Mouse (Mus musculus) embryo, embryonic 11 days (tissue): ENCODE measurements around the gene Cdk14.

Experiments
- DNase-seq: peaks from one replicate; pipeline ENCODE4 v3.0.0-alpha.2; 2015

Cdk14 gene

DNA sequence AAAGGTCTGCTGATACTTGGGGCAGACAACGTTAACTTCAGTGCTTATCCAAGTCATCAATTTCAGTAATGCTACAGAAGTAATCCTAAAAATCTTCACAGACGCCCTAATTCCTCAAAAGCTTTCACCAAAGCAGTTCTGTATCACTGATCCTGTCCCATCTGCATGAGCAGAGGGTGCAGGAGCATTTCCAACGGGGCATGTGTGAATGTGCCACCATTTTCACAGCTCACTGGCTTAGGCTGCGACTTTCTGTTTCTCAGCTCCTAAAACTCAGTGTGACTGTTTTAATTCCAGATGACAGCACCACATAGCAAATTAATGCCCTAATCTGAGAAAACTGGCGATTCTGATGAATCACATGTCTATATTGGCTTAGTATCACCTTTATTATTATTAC, 375.8 kb downstream of the Cdk14 start:
- DNase-seq = no peak

DNA sequence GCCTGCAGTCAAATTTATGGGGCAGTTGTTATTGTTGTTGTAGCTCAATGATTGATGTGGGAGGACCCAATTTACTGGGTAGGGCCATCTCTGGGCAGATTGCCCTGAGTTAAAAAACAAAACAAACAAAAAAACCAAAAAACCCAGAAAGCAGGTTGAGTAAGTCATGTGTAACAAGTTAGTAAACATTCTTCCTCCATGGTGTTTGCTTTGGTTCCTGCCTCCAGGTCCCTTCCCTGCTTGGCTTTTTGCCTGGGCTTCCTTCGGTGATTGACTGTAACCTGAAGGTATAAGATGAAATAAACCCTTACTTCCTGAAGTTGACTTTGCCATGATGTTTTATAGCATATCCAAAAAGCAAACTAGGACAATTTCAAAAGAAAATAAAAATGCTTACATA, 377.4 kb downstream of the Cdk14 start:
- no peak for DNase-seq

GRCm38 (mm10) chr5:5041480-5041879, 378.6 kb downstream of the Cdk14 start:
- DNase-seq = no peak

DNA sequence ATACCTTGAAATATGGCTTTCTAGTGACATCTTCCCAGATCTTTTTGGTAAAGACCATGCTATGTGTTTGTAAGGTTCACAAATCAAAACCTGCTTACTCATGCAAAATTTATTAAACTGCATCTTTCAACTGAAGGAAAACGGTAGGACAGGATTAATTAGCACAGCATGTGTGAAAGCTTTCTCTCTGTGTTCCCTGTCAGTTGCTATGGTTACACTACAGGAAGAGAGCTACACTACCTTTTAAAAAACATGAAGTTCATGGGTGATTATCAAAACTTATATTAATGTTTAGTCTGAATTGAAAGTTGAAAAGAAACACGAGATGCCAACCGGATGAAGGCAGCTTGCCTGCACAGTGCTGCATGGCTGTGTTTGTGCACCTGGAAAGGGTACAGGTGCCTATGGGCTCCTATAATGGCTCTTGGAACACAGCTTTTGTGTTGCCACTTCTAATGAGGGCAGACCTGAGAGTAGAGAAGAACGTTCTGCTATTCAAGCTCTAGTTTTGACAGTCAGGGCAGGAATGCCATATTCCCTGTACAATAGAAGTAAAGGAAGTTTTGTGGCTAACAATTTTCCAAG, 380.3 kb downstream of the Cdk14 start:
- DNase-seq = no peak

- DNase-seq = no peak
These were observed 386.7 kb downstream of the Cdk14 start for GRCm38 (mm10) chr5:5033445-5033844.

DNA sequence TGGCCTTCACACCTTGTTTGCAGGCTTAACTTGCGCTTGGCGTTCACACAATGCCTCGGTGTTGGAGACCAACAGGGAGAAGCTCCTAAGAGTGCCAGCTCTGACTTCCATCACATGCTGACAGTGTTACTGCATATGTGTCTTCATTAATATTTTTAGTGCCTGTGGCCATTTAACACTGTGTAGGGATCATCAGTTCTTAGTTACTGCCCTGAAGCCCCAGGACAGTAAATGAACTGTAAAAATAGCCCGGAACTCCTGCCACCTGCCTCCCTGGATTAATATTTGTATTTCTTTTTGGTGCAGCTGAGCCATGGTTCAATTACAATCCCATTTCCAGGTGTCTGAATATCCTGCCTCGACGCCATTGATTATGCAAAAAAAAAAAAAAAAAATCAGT, 387.3 kb downstream of the Cdk14 start:
- no peak for DNase-seq

DNA sequence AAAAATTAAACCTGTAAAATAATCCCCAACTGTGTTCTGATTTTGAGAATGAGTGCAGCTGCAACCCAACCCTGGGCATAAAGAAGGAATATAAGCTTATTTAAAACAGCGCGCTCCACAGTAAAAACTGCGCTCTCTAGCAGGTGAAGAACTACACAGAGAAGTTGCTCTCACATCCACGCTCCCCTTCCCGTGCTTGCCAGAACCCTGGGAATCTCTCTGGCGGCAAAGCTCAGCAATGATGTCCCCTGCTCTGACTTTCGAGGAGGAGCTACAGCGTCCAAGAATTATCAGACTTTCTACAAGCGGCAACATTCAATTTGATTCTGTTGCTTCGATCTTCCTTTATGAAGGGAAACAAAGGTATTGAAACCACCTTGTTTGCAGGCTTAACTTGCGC, 387.7 kb downstream of the Cdk14 start:
- DNase-seq = no peak

GRCm38 (mm10) chr5:5030431-5030830, 389.7 kb downstream of the Cdk14 start:
- DNase-seq = no peak

DNA sequence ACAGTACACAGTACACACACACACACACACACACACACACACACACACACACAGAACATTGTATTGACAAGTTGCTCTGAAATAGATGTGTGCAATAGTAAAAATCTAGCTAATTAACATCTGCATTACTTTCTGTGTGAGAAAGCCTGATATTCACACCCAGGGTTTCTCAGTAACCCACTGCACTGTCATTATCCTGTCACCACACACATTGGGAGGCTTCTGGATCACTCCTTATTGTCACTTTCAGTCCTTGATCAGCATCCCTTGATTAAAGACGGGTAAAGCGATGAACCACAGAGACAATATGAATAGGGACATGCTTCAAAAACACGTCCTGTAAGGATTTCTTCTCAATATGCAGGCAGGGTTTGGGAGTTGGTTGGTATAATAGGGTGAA, 401.2 kb downstream of the Cdk14 start:
- no peak for DNase-seq

GRCm38 (mm10) chr5:5018242-5018641, 401.9 kb downstream of the Cdk14 start:
- DNase-seq = no peak

DNA sequence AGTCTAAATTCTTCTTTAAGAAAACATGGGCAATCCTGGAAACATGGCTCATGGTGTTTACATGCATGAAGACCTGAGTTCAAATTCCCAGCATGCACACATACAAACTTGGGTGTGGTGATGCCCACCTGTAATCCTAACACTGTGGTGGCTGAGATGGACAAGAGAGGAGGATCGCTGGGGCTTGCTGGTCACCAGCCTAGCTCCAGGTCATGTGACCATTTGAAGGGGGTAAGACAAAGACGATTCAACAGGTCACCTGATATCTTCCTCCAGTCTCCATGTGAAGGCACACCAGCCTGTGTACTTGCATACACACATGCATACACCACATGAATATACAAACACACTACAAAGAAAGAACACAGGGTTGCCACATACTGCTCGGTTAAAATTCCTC, 406.3 kb downstream of the Cdk14 start:
- DNase-seq = no peak

DNA sequence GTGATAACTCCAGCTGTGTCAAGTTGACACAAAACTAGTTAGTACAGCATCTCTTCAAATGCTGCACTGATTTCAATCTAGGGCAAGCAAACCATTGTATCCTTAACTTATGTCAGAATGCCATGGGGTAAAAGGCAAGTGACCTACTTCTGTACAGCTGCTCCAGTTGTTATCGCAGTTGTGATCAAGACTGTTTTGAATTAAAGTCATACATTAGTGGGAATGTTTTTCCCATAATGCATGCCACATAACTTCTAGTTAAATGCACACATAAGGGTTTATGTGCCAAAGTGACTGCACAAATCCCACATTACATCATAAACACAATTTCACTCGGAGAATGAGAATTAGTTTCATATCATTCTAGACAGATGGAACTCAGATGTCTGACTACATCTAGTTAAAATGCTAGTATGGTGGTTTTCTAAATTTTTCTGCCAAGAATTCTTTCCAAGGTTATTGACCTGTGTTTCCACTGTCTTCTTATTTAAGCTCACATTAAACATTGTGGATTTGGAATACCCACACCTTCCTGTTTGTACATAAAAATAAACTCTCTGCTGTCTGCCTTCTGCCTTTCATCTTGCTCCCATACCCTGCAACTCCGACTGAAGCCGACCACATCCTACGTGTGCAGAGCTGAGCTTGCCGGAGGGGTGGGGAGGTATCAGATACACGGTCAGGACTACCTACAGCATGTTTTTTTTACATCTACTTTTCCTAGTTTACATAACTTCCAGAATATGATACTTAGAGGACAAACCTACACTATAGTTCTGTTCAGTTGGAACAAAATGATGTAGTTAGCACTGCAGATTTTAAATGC, 407.4 kb downstream of the Cdk14 start:
- no peak for DNase-seq

- no peak for DNase-seq
These were observed 411.9 kb downstream of the Cdk14 start for GRCm38 (mm10) chr5:5008153-5008745.

- no peak for DNase-seq
These were observed 412.5 kb downstream of the Cdk14 start for GRCm38 (mm10) chr5:5007489-5008152.

DNA sequence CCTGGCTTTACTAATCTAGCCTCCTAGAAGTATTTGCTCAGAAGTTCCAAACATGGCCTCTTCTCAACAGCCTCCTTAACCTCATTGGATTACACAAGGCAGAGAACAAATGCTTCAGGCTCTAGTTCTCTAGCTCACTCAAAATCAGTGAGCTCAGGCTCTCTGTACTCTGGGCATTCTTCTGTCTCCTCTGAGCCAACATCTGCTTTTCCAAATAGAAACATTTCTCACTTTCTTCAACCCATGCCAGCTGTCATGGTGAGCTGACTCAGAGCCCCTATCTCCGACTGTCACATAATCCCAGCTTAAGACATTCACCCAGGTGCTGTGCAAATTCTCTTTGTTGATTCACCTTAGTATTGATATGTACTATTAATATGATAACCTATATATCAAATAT, 414.5 kb downstream of the Cdk14 start:
- no peak for DNase-seq

GRCm38 (mm10) chr5:5004740-5005139, 415.4 kb downstream of the Cdk14 start:
- DNase-seq = no peak

- DNase-seq = no peak
These were observed 426.9 kb downstream of the Cdk14 start for GRCm38 (mm10) chr5:4993192-4993601.

- no peak for DNase-seq
These were observed 429.1 kb downstream of the Cdk14 start for GRCm38 (mm10) chr5:4991023-4991422.

DNA sequence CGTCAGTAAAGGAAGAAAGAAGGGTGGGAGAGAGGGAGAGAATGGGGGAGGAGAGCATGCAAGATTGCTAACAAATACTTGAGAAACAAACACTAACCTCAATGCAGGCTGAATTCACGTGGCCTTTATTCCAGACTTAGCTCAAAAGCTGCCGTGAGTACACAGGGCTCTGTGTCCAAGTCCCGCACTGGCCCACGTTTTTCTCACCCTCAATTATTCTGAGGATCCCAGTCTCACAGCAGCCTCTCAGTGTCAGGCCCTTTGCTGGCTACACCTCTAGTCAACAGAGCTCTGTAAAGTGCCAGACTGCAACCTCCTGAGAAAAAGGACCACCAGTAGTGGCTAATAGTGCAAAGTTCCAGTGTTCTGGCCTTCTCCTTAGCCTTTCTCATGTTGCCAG, 429.9 kb downstream of the Cdk14 start:
- DNase-seq = no peak

DNA sequence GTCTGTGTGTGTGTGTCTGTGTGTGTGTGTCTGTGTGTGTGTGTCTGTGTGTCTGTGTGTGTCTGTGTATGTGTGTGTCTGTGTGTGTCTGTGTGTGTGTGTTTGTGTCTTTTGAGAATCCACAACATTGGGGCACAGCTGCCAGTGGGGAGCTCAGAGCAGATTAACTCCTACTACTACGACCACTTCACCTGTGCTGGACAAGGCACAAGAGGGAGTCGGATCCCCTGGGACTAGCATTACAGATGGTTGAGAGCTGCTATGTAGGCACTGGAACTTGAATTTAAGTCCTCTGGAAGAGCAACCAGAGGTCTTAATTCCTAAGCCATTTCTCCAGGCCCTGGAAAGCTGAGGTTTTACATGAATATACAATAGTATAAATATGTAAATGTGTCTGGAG, 433.9 kb downstream of the Cdk14 start:
- DNase-seq = no peak

- DNase-seq = no peak
These were observed 440.6 kb downstream of the Cdk14 start for GRCm38 (mm10) chr5:4979551-4979950.

GRCm38 (mm10) chr5:4973408-4973807, 446.7 kb downstream of the Cdk14 start:
- no peak for DNase-seq

DNA sequence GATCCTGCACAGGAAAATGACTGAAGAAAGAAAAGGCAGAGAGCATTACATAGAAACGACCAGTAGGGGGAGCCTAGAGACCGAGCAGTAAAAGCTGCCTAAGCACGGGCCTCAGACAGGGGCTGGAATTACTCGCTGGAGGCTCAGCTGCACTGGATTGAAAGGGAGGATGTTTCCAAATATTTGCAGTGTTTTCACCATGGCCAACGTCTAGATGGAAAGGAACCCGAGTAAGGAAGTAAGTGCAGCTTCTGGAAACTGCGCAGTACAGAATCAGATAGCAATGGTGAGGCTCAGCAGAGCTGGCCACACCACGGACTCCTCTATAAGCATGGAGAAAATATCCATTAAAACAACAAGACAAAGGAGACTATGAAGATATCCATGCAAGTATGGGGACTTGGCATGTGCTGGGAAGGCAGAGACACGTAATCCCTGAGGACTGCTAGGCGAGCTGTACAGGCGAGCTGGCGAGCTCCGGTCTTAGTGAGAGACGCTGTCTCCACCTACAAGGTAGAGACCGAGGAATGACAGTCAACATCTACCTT, 458.0 kb downstream of the Cdk14 start:
- DNase-seq = peak; percentile 86

- no peak for DNase-seq
These were observed 458.5 kb downstream of the Cdk14 start for GRCm38 (mm10) chr5:4961636-4962035.
